Mouse (Mus musculus) E14TG2a.4 (cell line): ENCODE data around the gene Nudt22.
A peak's percentile ranks its signal among the peaks of the same experiment; 100 is the strongest.

Experiments
- H3K27me3 ChIP-seq: 2 replicates; pipeline ENCODE4 v1.6.1; 2014; ENCODE audit warnings: low read length, control low read depth; ENCODE audit not compliant: insufficient read depth
- H3K36me3 ChIP-seq: 2 replicates; pipeline ENCODE4 v1.6.1; 2014; ENCODE audit warnings: low read length, control low read depth; ENCODE audit not compliant: insufficient read depth
- H3K4me1 ChIP-seq: replicated peaks from 2 replicates; pipeline ENCODE4 v1.6.1; 2014; ENCODE audit warnings: low read depth, low read length, control low read depth
- H3K4me3 ChIP-seq: replicated peaks from 2 replicates; pipeline ENCODE4 v1.5.1; 2014; ENCODE audit warnings: mild to moderate bottlenecking, low read length
- H3K9me3 ChIP-seq: 2 replicates; pipeline ENCODE4 v1.6.1; 2014; ENCODE audit warnings: low read length, control low read depth
- CTCF ChIP-seq: conservative IDR thresholded peaks from 2 replicates; pipeline ENCODE4 v1.5.1; 2014; ENCODE audit warnings: low read length
- NANOG ChIP-seq: IDR thresholded peaks from 2 replicates; pipeline ENCODE4 v1.6.1; 2014; ENCODE audit warnings: borderline replicate concordance, low read length, mixed read lengths
- POU5F1 ChIP-seq: IDR thresholded peaks from 2 replicates; pipeline ENCODE4 v1.6.1; 2014; ENCODE audit warnings: low read length, borderline replicate concordance

The Nudt22 gene

DNA sequence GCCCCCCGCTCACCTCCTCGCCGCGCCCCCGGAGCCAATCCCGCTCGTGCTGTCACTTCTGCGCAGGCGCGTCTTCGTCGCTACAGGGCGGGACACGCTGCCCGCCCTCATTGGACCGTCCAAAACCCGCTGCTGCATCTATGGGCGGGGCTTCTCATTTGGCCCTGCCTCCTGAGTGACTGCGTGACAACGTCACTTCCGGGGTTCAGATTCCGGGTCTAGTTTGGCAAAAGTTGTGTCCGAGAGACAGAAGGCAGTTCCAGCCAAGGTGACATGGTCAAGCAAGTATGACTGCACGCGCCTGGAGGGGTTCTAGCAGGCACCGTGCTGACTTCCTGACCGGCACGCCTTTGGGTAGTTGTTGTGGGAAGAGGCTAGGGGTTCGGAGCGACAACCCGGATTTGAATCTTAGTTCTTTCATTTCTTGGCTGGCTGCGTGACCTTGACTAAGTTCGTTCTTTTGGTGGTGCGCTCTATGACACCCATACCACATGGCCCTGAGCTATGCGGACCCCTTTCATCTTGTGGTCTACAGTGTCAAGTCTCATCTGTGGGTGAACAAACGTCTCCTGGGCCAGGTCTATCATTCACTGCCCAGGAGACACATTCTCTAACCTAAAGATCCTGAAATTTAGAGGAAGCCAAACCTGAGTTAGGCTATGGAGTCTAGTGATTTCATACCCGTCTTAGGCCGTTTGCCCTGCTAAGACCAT lies 15.4 kb downstream of the Nudt22 start, which contains the start of gene Fkbp2:
TSS of gene Fkbp2 (minus strand) at position 121 of the 713 bp plus-strand sequence.
- peaks cover 72% of the 10 kb centered on the region for H3K36me3 ChIP-seq
- peaks cover 77% of the 10 kb centered on the region for H3K4me1 ChIP-seq
- no peaks in the 10 kb centered on the region for H3K27me3 ChIP-seq
- H3K9me3 ChIP-seq = no peaks in the 10 kb centered on the region
- H3K4me3 ChIP-seq = peak within 1 kb of the TSS; percentile 91
- no peak for TF ChIP-seq NANOG
- no peak for TF ChIP-seq CTCF
- no peak for TF ChIP-seq POU5F1

DNA sequence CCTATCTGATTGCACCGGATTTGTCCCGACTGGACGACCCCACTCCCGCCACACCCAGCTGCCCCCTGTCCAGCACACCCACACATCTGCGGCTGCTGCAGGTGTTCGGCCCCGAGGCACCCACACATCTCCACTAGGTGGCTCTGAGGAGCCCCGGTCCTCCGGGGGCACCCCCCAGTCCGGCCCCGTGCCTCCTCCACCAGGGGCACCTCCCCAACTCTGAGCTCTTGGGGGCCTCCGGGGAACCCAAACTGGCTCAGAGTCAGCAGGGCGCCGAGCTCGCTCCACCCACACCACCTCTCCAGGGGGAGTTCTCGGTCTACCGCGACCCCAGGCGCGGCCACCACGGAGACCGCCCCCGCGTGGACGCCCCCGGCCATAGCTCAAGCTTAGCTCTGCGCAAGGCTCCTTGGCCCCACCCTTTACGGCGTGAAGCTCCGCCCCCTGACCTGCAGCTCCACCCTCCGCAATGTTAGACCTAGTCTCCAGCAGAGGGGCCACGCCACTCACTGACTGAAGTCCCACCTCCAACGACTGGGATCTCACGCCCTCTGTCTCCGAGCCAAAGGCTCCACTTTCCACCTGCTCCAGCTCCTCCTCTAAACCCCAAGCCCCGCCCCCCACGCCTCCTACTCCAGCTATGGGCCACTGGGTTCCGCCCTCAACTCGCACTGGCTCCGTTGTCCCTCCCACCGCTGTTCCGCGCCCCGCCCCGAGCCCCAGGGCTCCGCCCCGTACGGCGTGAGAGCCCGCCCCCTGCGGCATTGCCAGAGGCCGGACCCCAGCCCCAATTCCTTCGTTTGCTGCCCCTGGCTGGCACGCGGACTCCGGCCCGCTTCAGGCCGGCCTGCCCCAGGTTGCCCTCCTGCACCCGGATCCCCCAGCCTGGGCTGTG lies 16.2 kb downstream of the Nudt22 start:
- no peaks in the 10 kb centered on the region for H3K27me3 ChIP-seq
- peak; percentile 29; the same call in 1 of the 2 replicates for TF ChIP-seq CTCF
- TF ChIP-seq POU5F1 = no peak
- H3K4me3 ChIP-seq = peak overlapping the region; percentile 91
- H3K9me3 ChIP-seq = no peaks in the 10 kb centered on the region
- H3K4me1 ChIP-seq = peaks cover 69% of the 10 kb centered on the region
- peaks cover 64% of the 10 kb centered on the region for H3K36me3 ChIP-seq

DNA sequence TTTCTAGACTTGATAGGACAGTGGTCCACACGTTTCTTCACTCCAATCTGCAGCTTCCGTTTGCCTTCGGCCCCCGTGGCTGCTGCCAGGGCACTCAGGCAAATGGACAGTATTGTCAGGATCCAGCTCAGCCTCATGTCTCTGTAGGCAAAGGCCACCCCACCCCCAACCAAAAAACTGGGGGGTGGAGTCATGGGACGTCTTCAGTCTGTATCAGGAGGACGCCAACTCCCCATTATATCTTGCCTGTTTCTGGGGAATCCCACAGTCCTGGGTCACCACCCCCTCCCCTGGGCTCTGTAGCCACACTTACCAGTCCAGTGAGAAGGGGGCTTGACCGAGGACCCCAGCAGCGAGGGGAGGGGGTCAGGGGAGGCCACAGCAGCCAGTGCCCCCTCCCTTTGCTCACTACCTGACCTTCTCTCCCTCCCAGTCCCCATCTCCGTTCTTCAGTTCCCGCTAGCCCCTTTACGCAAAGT lies 16.9 kb downstream of the Nudt22 start:
- no peaks in the 10 kb centered on the region for H3K9me3 ChIP-seq
- TF ChIP-seq CTCF = no peak
- no peak for TF ChIP-seq POU5F1
- TF ChIP-seq NANOG = no peak
- H3K36me3 ChIP-seq = peaks cover 58% of the 10 kb centered on the region
- peaks cover 64% of the 10 kb centered on the region for H3K4me1 ChIP-seq
- H3K4me3 ChIP-seq = peak overlapping the region; percentile 91
- no peaks in the 10 kb centered on the region for H3K27me3 ChIP-seq

DNA sequence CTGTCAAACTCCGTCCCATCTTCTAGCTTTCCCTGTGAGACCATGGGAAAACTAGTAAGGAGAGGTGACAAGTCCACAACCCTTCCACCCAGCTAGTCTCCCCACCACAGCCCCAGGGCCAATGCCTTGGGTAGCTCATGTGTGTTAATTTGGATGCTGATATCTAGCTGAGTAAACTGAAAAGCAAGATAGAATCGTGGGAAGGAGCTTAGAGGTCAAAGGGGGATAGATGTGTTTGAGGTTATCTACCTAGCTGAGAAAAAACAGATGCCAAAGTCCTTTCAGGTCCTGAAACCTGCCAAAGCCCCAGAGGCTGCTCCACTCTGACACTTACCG lies 17.3 kb downstream of the Nudt22 start:
- Histone ChIP-seq H3K27me3 (no peaks in the 10 kb centered on the region), H3K36me3 (peaks cover 54% of the 10 kb centered on the region), H3K9me3 (no peaks in the 10 kb centered on the region), H3K4me1 (peaks cover 64% of the 10 kb centered on the region), H3K4me3 (peak overlapping the region; percentile 91)
- TF ChIP-seq POU5F1 (no peak), CTCF (no peak), NANOG (no peak)

DNA sequence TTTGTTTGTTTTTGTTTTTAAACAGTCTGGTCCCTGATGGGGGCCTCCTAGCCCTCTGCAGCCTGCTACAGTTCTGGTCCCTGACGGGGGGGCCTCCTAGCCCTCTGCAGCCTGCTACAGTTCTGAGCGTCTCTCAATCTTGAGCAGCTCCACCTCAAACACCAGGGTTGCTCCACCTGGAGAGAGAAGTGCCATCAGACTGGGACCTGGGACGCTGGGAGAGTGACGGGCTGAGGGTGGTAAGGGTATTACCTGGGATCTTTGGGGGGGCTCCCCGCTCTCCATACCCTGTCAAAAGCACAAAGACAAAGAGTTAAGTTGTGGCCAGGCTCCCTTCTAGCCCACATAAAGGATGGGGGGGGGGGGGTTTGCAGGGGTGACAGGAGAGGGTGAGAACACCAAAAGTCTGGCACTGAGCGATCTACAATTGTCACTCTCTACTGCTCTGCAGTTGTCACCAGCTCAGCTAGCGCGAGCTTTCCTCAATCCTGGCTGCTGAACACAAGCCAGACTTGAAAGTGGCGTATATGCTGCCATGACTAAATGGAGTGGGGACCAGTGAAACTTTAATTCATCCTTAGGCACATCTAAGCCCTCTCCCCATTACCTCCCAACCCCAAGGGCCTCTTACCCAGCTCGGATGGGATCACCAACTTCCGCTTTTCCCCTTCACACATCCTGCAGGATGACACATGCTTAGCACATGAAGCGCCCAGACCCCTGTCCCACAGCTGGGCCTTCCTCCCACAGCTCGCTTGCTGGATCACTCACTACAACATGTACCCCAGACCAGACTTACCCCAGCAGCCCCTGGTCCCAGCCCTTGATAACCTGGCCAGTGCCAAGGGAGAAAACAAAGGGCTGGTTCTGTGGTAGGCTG lies 17.9 kb downstream of the Nudt22 start:
- no peaks in the 10 kb centered on the region for H3K27me3 ChIP-seq
- H3K4me3 ChIP-seq = peak overlapping the region; percentile 98
- peaks cover 49% of the 10 kb centered on the region for H3K36me3 ChIP-seq
- TF ChIP-seq CTCF (no peak), NANOG (no peak), POU5F1 (no peak)
- H3K9me3 ChIP-seq = no peaks in the 10 kb centered on the region
- peaks cover 67% of the 10 kb centered on the region for H3K4me1 ChIP-seq

DNA sequence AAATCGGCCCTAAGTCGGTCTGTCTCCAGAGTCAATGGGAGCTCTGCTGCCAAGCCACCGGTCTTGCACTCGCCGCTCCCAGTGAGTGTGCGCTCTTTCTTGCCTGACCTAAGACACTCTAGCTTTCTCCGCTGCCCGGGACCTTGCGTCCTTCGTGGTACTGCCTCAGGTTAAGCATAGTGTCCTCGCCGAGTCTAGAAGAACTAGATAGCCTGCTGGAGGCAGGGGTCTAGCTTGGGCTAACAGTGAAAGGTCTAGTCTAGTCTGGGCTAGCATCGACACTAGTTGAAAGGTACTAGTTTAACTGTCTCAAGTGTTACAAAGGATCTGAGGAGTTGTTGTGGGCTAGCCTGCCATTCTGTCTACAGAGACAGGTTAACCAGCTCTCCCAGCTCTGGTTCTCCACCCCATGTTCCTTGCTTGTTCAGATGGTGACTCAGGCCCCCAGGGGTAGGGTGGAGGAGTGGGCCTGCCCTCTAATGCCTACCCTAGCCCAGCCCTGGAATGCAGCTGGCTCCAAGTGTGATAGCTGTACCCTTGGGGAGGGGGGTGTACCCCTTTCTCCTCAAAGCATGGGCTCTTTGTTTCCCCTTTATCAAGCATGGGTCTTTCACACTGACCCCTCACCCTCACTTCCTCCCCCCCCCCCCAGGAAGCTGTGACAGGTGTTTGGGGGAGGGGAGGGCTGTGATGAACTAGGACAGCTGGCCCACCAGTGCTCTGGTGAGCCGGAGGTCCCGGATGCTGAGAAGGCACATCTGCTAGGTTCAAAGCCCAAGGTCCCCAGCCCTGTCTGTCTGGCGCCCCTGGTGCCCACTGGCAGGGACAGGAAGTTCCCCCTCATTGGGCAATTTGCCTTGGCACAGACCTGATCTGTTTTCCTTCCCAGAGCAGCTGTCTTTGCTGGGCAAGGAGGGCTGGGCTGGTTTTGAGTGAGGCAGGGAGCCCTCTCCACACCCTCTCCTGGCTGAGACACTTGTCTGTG lies 20.1 kb downstream of the Nudt22 start, which contains the start of gene Plcb3:
TSS of gene Plcb3 (minus strand) at position 934 of the 985 bp plus-strand sequence.
- TF ChIP-seq NANOG = no peak
- TF ChIP-seq POU5F1 = no peak
- TF ChIP-seq CTCF = no peak
- H3K36me3 ChIP-seq = peaks cover 32% of the 10 kb centered on the region
- no peaks in the 10 kb centered on the region for H3K27me3 ChIP-seq

More for the DNA sequence above, 20.1 kb downstream of the Nudt22 start, which contains the start of gene Plcb3:
- Histone ChIP-seq H3K9me3 (no peaks in the 10 kb centered on the region), H3K4me1 (peaks cover 72% of the 10 kb centered on the region), H3K4me3 (peak within 1 kb of the TSS; percentile 98)
